In genomic region chr3:68691100-68691778, GRCm38 (mm10) we compare ENCODE assay signal across 13 mouse cellular contexts. TPM values are rescaled to one million over a fixed set of nuclear protein-coding genes. Genes with fewer than 3 reads are reported as not detected.
DNase-seq lines count a peak whose midpoint lies in the region; ATAC-seq lines count a peak whose summit lies in the region.
"Had no signal": no experiment of that assay in that cellular context is flagged by ENCODE, and none has a peak within 500 bp of the region (broad histone marks: within the 10 kb centered on the region; RNA-seq: fewer than 3 reads in every experiment).

No protein-coding gene starts in this region.

- DNase-seq in adrenal gland, adult (ENCODE audit: inconsistent age in 2 of 2, low spot score in 1 of 2): peak; percentile 24 to 72
- DNase-seq in adrenal gland, postnatal 4 days (ENCODE audit: low spot score in 2 of 2): no peak
- DNase-seq in spleen, adult 18-20 months: peak; percentile 36 to 48
- DNase-seq in spleen, adult 12 weeks (ENCODE audit: low spot score): no peak
- peak; percentile 66 for DNase-seq in induced T-regulatory cell, adult 2 months (ENCODE audit: low read depth)
- DNase-seq in left cerebral cortex, adult 8-10 months (ENCODE audit: low spot score in 2 of 2): no peak
- no peak for DNase-seq in right cerebral cortex, postnatal 36 days (ENCODE audit: low spot score in 2 of 2)
- DNase-seq: kidney, postnatal 4 days; lung, postnatal 36 days; right cerebral cortex, postnatal 25 days had no signal

- peak; percentile 47; the same call in 1 of the 2 replicates for ATAC-seq in neutrophil, adult 5-6 weeks (ENCODE audit: extremely low read depth, insufficient number of reproducible peaks, low FRiP score, poor library complexity, severe bottlenecking)
- ATAC-seq: forebrain, embryonic 14.5 days; hindbrain, postnatal 0 days had no signal

RNA-seq across cellular contexts. Expression of gene Il12a, which starts 0.8 kb away (rescaled TPM):
- under 1 TPM; 0.45 to 0.48 TPM for total RNA-seq in adrenal gland, postnatal 4 days (2021)
- total RNA-seq in neutrophil, adult 5-6 weeks (2017): 26.9 and 34.1 TPM in 2 replicates
- 1 to 10 TPM; 1.4 to 4.2 (median 3.6) TPM for total RNA-seq in left cerebral cortex, adult 8-10 months (2022)
- total RNA-seq: hindbrain, postnatal 0 days had no signal

Comparison
In these comparisons a context has a peak if more than half of its experiments do, and no peak if none do; other contexts are left out.
1. DNase-seq: peak in adrenal gland, adult (2 of 2), spleen, adult 18-20 months (2 of 2) and induced T-regulatory cell, adult 2 months (single experiment); none in adrenal gland, postnatal 4 days (0 of 2), spleen, adult 12 weeks (single experiment), left cerebral cortex, adult 8-10 months (0 of 2) and right cerebral cortex, postnatal 36 days (0 of 2).